Mouse (Mus musculus) liver, postnatal 0 days (tissue): Measurements from ENCODE around the gene Spp2.

ENCODE experiments used
- CTCF ChIP-seq: sonication (generic); IDR thresholded peaks from 2 replicates; pipeline ENCODE4 v1.5.1; 2016; ENCODE audit warnings: antibody characterized with exemption, low read depth
- EP300 ChIP-seq: IDR thresholded peaks from 2 replicates; pipeline ENCODE4 v1.6.1; 2016; ENCODE audit warnings: antibody characterized with exemption, low read depth, mild to moderate bottlenecking

DNA sequence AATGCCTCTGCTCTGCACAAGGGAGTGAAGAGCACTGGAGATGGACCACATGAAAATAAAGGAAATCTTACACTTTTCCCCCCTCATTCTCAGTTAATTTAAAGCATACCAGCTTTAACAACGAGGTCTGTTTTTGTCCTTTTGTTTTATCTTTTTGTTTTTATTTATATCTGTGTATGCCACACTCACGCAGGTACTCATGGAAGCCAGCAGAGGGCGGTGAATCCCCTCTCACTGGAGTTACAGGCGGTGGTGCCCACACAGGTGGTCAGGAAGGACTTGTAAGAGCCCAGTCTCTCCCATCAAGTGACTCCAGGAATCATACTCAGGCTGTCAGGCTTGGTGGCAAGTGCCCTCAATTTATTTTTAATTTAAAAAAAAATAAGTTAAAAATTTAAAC is 27.3 kb downstream of the Spp2 start:
- TF ChIP-seq CTCF = peak; percentile 26; the same call in 1 of the 2 replicates
- TF ChIP-seq EP300 = no peak
